Mouse (Mus musculus) limb, embryonic 15.5 days (tissue): ENCODE data around the gene Ctdspl. TPM values are rescaled to one million over a fixed set of nuclear protein-coding genes. Genes with fewer than 3 reads are reported as not detected.

ENCODE experiments used
- ATAC-seq: fragments of 200-750 bp; cut with Nextera tagmentation; 2 replicates; pipeline ENCODE4 v1.8.0; 2017; ENCODE audit warnings: low read depth, moderate TSS enrichment; ENCODE audit not compliant: insufficient number of reproducible peaks, low FRiP score, low TSS enrichment
- H3K27ac ChIP-seq: fragments of 300-500 bp; sonication (generic); 2 replicates; pipeline ENCODE4 v1.5.1; 2015; ENCODE audit warnings: moderate library complexity, mild to moderate bottlenecking, inconsistent platforms
- H3K27me3 ChIP-seq: fragments of 300-500 bp; sonication (generic); 2 replicates; pipeline ENCODE4 v1.6.1; 2015; ENCODE audit warnings: inconsistent platforms
- H3K36me3 ChIP-seq: fragments of 300-500 bp; sonication (generic); 2 replicates; pipeline ENCODE4 v1.6.1; 2015; ENCODE audit warnings: inconsistent platforms
- H3K4me1 ChIP-seq: fragments of 300-500 bp; sonication (generic); 2 replicates; pipeline ENCODE4 v1.6.1; 2015; ENCODE audit warnings: inconsistent platforms
- H3K4me2 ChIP-seq: fragments of 300-500 bp; sonication (generic); 2 replicates; pipeline ENCODE4 v1.6.1; 2015; ENCODE audit warnings: mild to moderate bottlenecking, inconsistent platforms
- H3K4me3 ChIP-seq: fragments of 300-500 bp; sonication (generic); 2 replicates; pipeline ENCODE4 v1.5.1; 2015; ENCODE audit warnings: mild to moderate bottlenecking, inconsistent platforms
- H3K9ac ChIP-seq: fragments of 300-500 bp; sonication (generic); 2 replicates; pipeline ENCODE4 v1.6.1; 2015; ENCODE audit warnings: inconsistent platforms
- H3K9me3 ChIP-seq: fragments of 300-500 bp; sonication (generic); 2 replicates; pipeline ENCODE4 v1.6.1; 2016; ENCODE audit warnings: inconsistent platforms
- WGBS: fragments of 180-500 bp; shearing (Covaris S2); methylation state at CpG from one replicate; pipeline ENCODE4 v1.1.7; 2015; 5-methylcytosine and 5-hydroxymethylcytosine counted together
- polyA plus RNA-seq: library from polyadenylated mRNA; unstranded; fragments of >200 nt; fragmentation: Nextera tagmentation; extraction: Ambion mirVana; gene quantifications from 2 replicates; pipeline ENCODE4 v1.2.1, GENCODE M21; 2015

The Ctdspl gene
- polyA plus RNA-seq, 1 experiment from 2014 or later, result 19.2 TPM

DNA sequence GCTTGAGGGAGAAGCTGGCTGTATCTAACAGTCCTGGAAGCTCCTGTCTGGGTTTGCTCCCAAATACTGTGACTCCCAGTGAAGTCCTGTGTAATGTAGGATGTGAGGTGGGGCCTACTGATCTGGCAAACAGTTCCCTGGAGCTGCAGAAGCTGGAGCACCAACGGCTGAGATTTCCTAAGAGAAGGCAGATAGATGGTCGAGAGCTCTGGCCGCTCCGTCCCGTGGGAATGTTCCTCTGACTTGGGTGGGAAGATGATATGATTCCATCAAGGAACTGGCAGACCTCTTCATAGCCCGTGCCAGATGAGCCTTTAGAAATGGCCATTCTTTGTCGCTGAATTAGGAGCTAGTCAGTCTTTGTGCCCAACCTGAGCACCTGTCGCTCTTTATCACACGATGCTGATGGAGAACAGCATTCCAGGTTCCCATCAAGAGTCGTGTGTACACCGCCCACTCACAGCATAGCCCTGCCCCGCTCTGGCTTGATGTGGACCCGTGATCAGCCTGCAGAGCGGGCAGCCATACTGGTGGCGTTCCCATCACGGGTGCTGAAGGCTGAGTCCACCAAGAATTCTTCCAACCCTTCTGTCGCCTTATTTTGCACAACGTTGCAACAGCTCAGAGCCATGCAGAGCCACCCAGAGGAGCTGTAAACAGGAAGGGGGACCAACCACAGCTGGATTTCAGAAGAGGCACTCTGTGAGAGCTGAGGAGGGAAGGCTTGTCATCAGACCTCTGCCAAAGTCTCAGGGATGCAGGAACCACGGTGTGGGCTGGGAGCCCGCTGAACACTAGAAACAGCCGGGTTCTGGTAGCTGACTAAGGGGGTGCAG, 65.7 kb downstream of the Ctdspl start:
- H3K9me3 ChIP-seq, result no peaks in the 10 kb centered on the region
- no peaks in the 10 kb centered on the region for H3K27me3 ChIP-seq
- no peak overlapping the region for H3K4me2 ChIP-seq
- H3K9ac ChIP-seq, result no peak overlapping the region
- WGBS, result 76% methylated on average over 21 of the region's 21 CpGs
- 0 out of 2 replicates have a peak overlapping the region, but pooled peaks have one; percentile 1 for H3K27ac ChIP-seq
- peaks cover 42% of the 10 kb centered on the region for H3K4me1 ChIP-seq
- no peak for ATAC-seq
- no peaks in the 10 kb centered on the region for H3K36me3 ChIP-seq
- H3K4me3 ChIP-seq, result no peak overlapping the region

- 87% methylated on average over 5 of the region's 5 CpGs for WGBS
- H3K4me2 ChIP-seq, result no peak overlapping the region
- H3K9ac ChIP-seq, result no peak overlapping the region
- no peaks in the 10 kb centered on the region for H3K9me3 ChIP-seq
- H3K27me3 ChIP-seq, result no peaks in the 10 kb centered on the region
- H3K27ac ChIP-seq, result no peak overlapping the region
- H3K4me1 ChIP-seq, result peaks cover 43% of the 10 kb centered on the region
- ATAC-seq, result no peak
- no peaks in the 10 kb centered on the region for H3K36me3 ChIP-seq
- H3K4me3 ChIP-seq, result no peak overlapping the region
Observed at GRCm38 (mm10) chr9:118992586-118992955, 66.3 kb downstream of the Ctdspl start.

- Histone ChIP-seq H3K4me1 (peaks cover 46% of the 10 kb centered on the region), H3K27ac (peak overlapping the region; percentile 57), H3K9me3 (no peaks in the 10 kb centered on the region), H3K27me3 (no peaks in the 10 kb centered on the region), H3K36me3 (no peaks in the 10 kb centered on the region), H3K9ac (no peak overlapping the region), H3K4me2 (no peak overlapping the region), H3K4me3 (no peak overlapping the region)
- 69% methylated on average over 12 of the region's 12 CpGs for WGBS
- no peak for ATAC-seq
Observed at GRCm38 (mm10) chr9:118994524-118995227, 68.4 kb downstream of the Ctdspl start.

- H3K27me3 ChIP-seq, result no peaks in the 10 kb centered on the region
- 69% methylated on average over 6 of the region's 6 CpGs for WGBS
- no peak overlapping the region for H3K4me3 ChIP-seq
- H3K9ac ChIP-seq, result no peak overlapping the region
- no peak overlapping the region for H3K4me2 ChIP-seq
- no peaks in the 10 kb centered on the region for H3K9me3 ChIP-seq
- no peaks in the 10 kb centered on the region for H3K36me3 ChIP-seq
- 0 out of 2 replicates have a peak, but pooled peaks have one; percentile 31 for ATAC-seq
- peak overlapping the region; percentile 57 for H3K27ac ChIP-seq
- H3K4me1 ChIP-seq, result peaks cover 47% of the 10 kb centered on the region
Observed at GRCm38 (mm10) chr9:118995539-118995938, 69.3 kb downstream of the Ctdspl start.

DNA sequence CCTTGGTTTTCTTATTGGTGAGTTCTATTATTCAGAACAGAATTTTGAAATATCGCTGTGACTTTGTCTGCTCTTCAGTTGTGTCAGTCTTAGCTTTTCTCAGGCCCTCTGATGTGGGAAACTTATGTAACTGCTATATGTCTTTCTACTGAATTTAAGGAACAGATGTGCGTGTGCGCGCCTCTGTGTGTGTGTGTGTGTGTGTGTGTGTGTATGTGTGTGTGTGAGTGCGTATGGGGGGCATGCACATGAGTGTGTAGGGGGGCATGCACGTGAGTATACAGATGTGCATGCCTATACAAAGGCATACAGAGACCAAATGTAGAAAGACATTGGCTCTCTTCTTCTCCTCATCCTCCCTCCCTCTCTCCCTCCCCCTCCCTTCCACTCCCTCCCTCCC, 71.0 kb downstream of the Ctdspl start:
- Histone ChIP-seq H3K4me3 (no peak overlapping the region), H3K4me1 (peaks cover 47% of the 10 kb centered on the region), H3K9me3 (no peaks in the 10 kb centered on the region), H3K9ac (no peak overlapping the region), H3K36me3 (no peaks in the 10 kb centered on the region), H3K27ac (no peak overlapping the region; the same call in 1 of the 2 replicates), H3K27me3 (no peaks in the 10 kb centered on the region), H3K4me2 (no peak overlapping the region)
- WGBS, result 86% methylated on average over 6 of the region's 6 CpGs
- ATAC-seq, result no peak

DNA sequence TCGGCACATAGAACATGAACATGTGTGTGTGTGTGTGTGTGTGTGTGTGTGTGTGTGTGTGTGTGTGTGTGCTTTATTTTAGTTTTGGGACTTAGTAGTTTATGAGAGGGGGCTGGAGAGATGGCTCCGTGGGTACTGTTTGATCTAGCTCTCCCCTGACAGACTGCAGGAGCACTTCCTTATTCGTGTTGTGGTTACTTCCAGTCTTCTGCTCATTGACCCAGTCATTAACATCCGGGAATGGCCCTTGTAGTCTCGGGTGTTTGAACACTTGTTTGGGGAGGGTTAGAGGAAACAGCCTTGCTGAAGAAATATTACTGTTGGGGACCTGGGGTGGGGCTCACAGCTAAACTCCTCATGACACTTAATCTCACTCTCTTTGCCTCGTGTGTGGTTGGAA, 73.9 kb downstream of the Ctdspl start:
- Histone ChIP-seq H3K4me2 (no peak overlapping the region), H3K36me3 (no peaks in the 10 kb centered on the region), H3K4me1 (peaks cover 62% of the 10 kb centered on the region), H3K9me3 (no peaks in the 10 kb centered on the region), H3K27me3 (no peaks in the 10 kb centered on the region), H3K9ac (no peak overlapping the region), H3K27ac (no peak overlapping the region; the same call in 1 of the 2 replicates), H3K4me3 (no peak overlapping the region)
- no peak for ATAC-seq
- WGBS, result 56% methylated on average over 6 of the region's 6 CpGs

DNA sequence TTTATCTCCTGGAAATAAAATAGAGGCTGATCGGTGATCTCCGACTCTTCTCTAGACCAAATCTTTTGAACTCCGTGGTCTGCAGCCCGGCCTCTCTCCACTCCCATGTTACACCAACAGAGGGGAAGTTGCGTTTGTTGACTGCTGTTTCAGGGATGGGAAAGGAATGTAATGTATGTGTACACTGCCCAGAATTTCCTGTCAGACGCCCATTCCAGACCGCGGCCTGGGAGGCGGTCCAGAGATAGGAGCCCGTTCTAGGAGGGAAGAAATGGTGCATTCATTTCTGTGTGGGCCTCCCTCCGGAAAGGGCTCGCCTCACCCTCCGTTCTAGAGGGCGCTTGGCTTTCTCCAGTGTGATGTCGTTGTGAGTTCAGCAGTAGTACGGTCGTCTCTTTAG, 76.0 kb downstream of the Ctdspl start:
- H3K9me3 ChIP-seq, result no peaks in the 10 kb centered on the region
- WGBS, result 45% methylated on average over 17 of the region's 17 CpGs
- no peak overlapping the region for H3K4me3 ChIP-seq
- no peak overlapping the region for H3K9ac ChIP-seq
- 0 out of 2 replicates have a peak overlapping the region, but pooled peaks have one; percentile 7 for H3K4me2 ChIP-seq
- H3K4me1 ChIP-seq, result peaks cover 68% of the 10 kb centered on the region
- H3K27me3 ChIP-seq, result no peaks in the 10 kb centered on the region
- H3K36me3 ChIP-seq, result no peaks in the 10 kb centered on the region
- H3K27ac ChIP-seq, result peak overlapping the region; percentile 79
- ATAC-seq, result peak; percentile 62

DNA sequence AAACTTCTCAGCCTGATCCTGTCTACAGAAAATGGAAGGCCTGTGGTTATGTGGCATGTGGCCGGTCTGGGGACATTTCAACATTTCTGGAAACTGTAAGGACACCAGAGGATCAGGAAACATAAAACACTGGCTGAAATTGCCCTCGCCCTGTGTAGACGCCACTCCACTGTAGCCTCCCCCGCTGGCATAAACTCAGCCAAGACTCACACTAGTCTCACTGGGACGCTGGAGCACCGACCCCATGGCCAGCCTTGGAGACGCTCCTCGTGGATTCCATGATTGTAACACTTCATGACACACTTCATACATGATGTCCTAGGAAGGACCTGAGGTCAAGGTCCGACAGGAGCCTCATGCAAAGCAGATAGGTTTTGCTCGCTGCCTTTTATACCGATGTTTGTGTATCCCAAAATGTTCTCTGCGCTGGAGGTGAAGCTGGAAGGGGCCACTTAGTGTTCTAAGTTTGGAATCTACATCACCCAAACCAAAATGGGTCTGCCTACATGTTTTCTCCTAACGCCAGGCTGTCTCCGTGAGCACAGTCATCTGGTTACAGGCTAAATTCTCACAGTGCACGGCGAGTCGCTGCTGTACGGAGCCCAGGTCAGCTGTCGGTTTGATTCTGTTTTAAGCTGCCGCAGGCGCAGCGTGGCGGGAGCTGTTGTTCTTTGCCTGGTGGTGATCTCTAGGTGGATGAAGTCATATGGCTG, 77.9 kb downstream of the Ctdspl start:
- no peak overlapping the region for H3K27ac ChIP-seq
- ATAC-seq, result no peak

DNA sequence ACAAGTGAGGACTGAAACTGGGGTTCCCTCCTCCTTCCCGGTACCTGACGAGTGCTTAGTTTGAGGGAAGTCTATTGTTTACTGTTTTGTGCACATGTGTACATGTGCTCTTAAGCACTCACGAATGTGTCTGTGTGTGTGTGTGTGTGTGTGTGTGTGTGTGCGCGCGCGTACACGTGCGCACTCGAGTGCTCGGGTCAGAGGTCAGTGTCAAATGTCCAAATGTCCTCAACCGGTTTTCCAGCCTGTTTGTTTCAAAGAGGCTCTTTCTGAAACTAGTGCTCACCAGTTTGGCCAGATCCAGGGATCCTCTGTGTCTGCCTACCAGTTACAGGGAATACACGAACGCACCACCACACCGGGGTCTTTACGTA, 78.4 kb downstream of the Ctdspl start:
- no peak overlapping the region for H3K4me2 ChIP-seq
- peaks cover 68% of the 10 kb centered on the region for H3K4me1 ChIP-seq
- H3K4me3 ChIP-seq, result no peak overlapping the region
- peak overlapping the region; percentile 33; the same call in 1 of the 2 replicates for H3K27ac ChIP-seq
- H3K9me3 ChIP-seq, result no peaks in the 10 kb centered on the region
- no peak overlapping the region for H3K9ac ChIP-seq
- no peaks in the 10 kb centered on the region for H3K36me3 ChIP-seq
- WGBS, result 83% methylated on average over 16 of the region's 16 CpGs
- H3K27me3 ChIP-seq, result no peaks in the 10 kb centered on the region
- ATAC-seq, result no peak

More for the DNA sequence above, 77.9 kb downstream of the Ctdspl start:
- Histone ChIP-seq H3K9me3 (no peaks in the 10 kb centered on the region), H3K4me3 (no peak overlapping the region), H3K9ac (no peak overlapping the region), H3K36me3 (no peaks in the 10 kb centered on the region), H3K4me2 (no peak overlapping the region), H3K27me3 (no peaks in the 10 kb centered on the region), H3K4me1 (peaks cover 71% of the 10 kb centered on the region)
- WGBS, result 72% methylated on average over 23 of the region's 23 CpGs

GRCm38 (mm10) chr9:119005303-119006029, 79.2 kb downstream of the Ctdspl start:
- Histone ChIP-seq H3K4me2 (no peak overlapping the region), H3K36me3 (no peaks in the 10 kb centered on the region), H3K27me3 (no peaks in the 10 kb centered on the region), H3K9me3 (no peaks in the 10 kb centered on the region), H3K9ac (no peak overlapping the region), H3K4me1 (peaks cover 74% of the 10 kb centered on the region), H3K27ac (no peak overlapping the region), H3K4me3 (no peak overlapping the region)
- no peak for ATAC-seq
- WGBS, result 57% methylated on average over 15 of the region's 15 CpGs

DNA sequence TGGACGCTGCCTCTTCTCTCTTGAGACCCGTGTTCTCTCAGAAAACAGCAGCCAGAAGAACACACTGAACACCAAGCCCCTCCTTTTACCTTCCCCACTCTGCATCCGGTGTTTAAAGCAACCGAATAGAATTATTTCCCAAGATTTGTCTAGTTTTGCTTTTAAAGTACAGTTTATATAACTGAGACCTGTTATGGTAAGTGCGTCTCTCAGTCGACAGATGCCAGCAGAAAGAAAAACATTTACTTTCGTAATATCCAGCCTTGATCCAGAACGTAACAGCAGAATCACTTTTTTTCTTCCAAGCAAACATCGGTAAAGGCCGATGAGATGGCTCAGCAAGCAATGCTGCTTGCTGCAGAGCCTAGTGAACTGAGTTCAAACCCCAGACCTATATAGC, 81.0 kb downstream of the Ctdspl start:
- no peak for ATAC-seq
- no peak overlapping the region for H3K9ac ChIP-seq
- no peaks in the 10 kb centered on the region for H3K27me3 ChIP-seq
- H3K4me2 ChIP-seq, result no peak overlapping the region
- H3K4me1 ChIP-seq, result peaks cover 65% of the 10 kb centered on the region
- H3K36me3 ChIP-seq, result peaks cover 10% of the 10 kb centered on the region; the same call in 1 of the 2 replicates
- H3K9me3 ChIP-seq, result no peaks in the 10 kb centered on the region
- H3K4me3 ChIP-seq, result no peak overlapping the region
- 60% methylated on average over 10 of the region's 10 CpGs for WGBS
- no peak overlapping the region; the same call in 1 of the 2 replicates for H3K27ac ChIP-seq
